Mouse (Mus musculus) kidney, adult 2 months (tissue): ENCODE data around the gene Gtpbp8.

ENCODE experiments used
- CTCF ChIP-seq: fragments of 200-500 bp; conservative IDR thresholded peaks from 2 replicates; pipeline ENCODE4 v1.5.1; 2011; ENCODE audit warnings: low read depth, mild to moderate bottlenecking, control low read depth, low read length, moderate library complexity, mixed read lengths; ENCODE audit not compliant: insufficient read depth, insufficient read length
- POLR2A ChIP-seq: fragments of 200-500 bp; IDR thresholded peaks from one replicate; pipeline ENCODE4 v1.6.1; 2011; ENCODE audit warnings: low read depth, low read length, control low read depth

DNA sequence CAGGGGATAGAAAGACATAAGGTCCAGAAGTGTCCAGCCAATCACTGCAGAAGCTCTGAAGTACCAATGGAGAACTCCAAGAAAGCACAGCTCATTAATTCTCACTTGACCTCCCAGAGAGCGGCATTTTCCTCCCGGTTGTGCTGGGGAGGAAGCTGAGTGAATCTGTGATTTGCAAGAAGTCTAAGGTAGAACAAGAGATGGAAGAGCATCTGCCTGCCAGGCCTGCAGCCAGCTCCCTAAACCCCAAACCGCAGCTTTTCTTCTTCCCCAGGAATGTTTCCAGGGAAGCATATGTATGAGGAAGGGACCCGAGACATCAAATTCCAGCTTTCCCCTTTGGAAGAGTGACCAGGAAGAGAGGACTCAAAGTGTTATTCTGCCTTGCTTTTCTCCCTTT is 57.7 kb downstream of the Gtpbp8 start:
- no peak for TF ChIP-seq CTCF
- no peak for TF ChIP-seq POLR2A
